Mouse (Mus musculus) c-Kit-negative CD71-positive TER-119-positive erythroid progenitor cells, embryonic 14.5 days (primary cell): ENCODE results near the gene Stxbp5.
"Not testable (repeated sequence)": the region's sequence is repeated elsewhere in the genome, so short reads cannot be mapped to it uniquely, and the experiment has no call there.

ENCODE experiments used
- DNase-seq: peaks from one replicate; pipeline ENCODE4 v3.0.0-alpha.2; 2013; ENCODE audit warnings: low read depth, low spot score

Gene Stxbp5

GRCm38 (mm10) chr10:9901071-9901696 lies at the start of gene Stxbp5:
Stxbp5 (minus strand) TSS chr10:9901079.
- peak; percentile 58 for DNase-seq

DNA sequence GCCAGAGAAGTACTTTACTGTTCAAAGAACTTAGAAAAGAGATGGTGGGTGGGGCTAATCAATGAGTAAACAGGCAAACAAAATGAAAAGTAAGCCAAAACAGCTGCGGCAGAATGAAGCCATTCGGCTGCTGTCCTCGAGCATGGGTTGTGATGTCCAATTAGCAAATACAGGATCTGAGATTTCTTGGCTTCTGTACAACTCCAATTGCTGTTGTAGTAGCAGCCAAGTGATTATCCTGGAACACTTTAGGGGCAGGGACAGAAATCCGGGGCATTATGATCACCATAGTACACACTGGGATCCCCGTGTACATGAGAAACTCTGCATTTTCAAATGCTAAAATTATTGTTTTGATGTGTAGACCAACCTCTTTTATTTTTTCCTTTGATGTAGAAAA lies 11.5 kb upstream of the Stxbp5 start:
- no peak for DNase-seq

DNA sequence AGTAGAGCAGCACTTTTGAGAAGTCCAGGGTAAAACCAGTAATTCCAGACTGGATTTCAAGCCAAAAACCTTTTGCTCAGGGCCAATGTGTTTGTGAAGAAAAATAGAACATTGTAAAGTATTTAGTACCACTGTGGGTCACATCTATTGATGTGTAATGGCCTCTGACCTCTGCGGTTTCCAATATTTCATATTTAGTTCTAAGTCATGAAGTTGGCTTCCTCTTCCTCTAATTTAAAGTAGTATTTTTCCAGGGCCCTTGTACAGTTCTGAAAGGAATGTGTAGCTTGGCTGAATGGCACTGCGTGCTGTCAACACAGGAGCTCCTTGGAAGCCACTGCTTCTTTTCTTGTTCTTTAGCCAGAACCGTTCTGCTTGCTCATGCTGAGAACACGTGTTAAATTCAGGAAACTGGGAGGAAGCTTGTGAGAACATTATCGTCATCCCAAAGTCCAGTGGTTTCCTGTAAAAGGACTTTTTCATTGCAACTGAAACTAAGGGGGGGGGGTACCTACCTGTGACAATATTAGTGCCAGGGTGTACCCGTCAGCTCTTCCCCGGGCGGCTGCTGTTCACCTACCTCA lies 7.1 kb upstream of the Stxbp5 start:
- DNase-seq = no peak

DNA sequence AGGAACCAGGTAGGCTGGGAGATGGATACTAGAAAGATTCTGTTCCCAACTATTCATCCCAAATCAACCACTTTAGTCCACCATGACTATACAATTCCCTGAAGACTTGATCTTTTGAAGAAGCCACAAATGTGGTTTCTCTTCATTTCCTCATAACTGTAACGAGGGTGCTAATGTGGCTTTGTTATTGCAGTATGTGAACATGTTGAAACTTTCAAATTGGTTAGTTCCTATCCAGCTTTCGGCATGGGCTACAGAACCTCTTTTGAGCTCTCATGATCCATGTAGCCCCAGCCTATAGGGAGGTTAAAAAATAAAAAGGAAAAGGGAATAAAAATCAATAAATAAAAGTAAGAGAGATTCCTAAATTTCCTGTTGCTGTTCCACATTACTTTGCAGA lies 6.6 kb upstream of the Stxbp5 start:
- DNase-seq = no peak

DNA sequence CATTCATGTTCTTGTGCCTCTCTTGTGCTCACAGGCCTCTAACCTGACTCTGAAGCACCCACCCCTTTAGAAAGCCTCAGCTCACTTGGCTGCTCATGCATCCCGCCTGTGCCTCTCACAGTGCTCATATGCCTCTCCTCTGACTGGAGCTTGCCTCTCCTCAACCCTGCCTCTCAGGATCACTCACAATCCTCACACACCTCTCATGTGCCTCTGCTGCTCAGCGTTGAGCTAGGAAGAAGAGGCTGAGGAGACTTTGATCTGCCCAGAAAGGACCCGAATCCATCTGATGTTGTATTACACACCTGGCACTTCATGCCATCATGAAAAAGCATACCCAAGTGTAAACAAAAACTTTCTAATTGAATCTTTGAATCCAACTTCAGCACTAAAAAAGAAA lies 5.3 kb upstream of the Stxbp5 start:
- DNase-seq = no peak

DNA sequence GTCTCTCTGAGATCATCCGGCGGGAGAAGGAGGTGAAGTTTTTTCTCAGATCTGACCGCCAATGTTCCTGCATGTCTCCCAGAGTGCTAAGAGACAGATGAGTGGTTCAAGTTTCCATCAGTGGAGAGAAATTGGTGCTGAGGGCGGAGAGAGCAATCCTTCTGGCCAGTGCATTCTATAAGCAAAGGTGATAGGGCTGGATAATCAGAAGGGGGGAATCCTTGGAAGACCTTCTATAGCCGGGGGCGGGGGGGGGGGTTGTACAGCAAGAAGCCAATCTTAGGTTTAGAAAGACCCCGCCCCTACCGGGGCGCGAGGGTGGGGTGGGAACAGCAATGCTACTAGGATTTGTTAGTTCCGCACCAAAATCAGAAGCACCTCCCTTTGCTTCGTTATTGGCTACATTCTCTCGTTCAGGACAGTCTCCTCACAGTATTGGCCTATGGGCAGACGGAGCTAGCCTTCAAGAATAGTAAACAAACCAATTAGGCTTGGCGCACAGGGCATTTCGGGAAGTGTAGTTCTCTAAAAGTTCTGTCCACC lies 889 bp upstream of the Stxbp5 start:
- DNase-seq = peak; percentile 71

- peak; percentile 31 for DNase-seq
These were observed 386 bp downstream of the Stxbp5 start for GRCm38 (mm10) chr10:9900315-9901070.

- DNase-seq = no peak
These were observed 1.1 kb downstream of the Stxbp5 start for GRCm38 (mm10) chr10:9899816-9900215.

- DNase-seq = no peak
These were observed 1.8 kb downstream of the Stxbp5 start for GRCm38 (mm10) chr10:9899086-9899485.

DNA sequence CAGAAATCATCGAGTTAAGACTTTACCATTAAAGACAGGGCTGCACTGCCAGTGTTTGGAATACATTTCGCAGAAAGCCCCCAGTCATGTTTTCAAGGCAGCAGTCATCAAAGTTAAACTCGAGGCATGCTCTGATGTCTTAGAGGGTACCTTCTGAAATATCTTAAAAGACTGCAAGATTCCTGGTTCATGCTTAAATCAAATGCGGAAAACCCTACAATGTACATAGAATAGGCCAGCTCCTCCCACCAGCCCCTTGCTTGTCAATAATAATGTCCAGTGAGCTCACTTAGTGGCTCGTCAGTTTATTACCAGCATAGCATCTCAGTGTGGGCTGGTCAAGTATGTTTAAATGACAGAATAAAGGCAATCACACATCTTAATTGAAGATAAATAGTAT lies 3.0 kb downstream of the Stxbp5 start:
- no peak for DNase-seq

DNA sequence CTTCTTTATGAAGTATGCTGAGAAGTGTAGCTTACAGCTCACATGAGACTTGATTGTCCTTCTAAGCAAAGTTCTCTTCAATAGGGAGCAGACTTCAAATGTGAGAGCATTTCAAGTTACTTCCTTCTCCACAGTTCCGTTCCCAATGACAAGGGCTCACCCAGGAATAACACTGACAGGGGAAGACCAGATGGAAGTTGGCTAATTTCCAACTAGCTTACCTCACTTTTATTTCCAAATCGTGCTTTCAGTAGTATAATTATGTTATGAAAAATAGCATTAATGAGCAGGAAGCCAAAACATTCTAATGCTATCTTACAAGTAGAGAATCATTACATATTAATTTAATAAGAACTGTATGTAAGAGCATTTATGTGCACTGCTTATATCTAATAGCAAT lies 7.3 kb downstream of the Stxbp5 start:
- DNase-seq = no peak

GRCm38 (mm10) chr10:9889651-9890050 lies 11.2 kb downstream of the Stxbp5 start:
- no peak for DNase-seq

GRCm38 (mm10) chr10:9888655-9889054 lies 12.2 kb downstream of the Stxbp5 start:
- DNase-seq = no peak

GRCm38 (mm10) chr10:9881781-9882320 lies 19.0 kb downstream of the Stxbp5 start:
- DNase-seq = not testable (repeated sequence)

GRCm38 (mm10) chr10:9880070-9880728 lies 20.7 kb downstream of the Stxbp5 start:
- no peak for DNase-seq

GRCm38 (mm10) chr10:9878821-9879489 lies 21.9 kb downstream of the Stxbp5 start:
- no peak for DNase-seq

- DNase-seq = no peak
These were observed 25.0 kb downstream of the Stxbp5 start for GRCm38 (mm10) chr10:9875905-9876304.

DNA sequence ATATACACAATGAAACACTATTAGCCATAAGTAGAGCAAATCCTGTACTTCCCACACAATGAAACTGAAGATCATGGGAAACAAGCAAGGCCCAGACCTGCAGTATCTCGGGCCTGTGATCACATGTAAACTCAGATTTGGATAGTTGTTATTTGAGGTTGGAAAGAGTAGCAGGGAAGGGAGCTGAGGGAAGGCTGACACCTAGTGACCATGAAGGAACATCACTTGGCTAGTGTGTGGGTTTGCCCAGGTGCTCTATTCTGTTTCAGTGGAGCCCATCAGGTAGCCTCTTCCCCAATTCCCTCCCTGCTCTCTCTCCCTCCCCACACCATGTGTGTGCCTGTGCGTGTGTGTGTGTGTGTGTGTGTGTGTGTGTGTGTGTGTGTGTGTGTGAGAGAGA lies 28.7 kb downstream of the Stxbp5 start:
- DNase-seq = no peak

DNA sequence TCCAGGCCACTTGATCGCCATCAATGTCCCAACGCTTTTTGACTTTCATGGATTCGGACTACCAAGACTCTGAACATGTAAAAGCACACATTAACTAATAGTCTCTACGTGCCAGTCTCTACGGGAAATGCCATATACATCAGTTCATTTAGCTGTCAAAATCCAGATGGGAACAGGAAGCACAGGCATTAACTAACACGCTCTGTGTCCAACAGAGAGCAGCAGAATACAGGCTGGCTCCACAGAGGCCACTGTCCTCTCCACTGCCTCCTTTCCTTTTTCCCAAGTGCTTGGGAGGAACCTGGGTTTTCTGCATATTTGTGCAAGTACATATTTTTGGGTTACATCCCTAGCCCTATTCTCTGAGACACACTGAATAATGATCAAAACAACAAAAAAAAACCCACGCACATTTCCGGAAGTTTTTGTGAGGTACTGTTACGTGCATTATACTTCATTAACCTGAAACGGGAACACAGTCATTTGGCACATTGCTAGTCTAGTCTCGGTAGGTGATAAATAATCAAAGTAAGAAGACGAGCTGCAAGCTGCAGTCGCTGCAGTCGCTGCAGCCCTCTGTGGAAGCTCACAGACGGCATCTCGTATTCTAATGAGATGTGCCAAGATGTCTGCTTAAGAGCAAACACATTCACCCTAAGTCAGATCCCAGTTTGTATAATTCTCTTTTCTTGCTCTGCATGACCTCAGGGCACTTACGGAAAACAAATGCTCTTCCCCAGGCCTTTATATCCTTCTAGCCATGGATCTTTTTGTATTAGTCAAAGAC lies 33.9 kb downstream of the Stxbp5 start:
- DNase-seq = no peak

DNA sequence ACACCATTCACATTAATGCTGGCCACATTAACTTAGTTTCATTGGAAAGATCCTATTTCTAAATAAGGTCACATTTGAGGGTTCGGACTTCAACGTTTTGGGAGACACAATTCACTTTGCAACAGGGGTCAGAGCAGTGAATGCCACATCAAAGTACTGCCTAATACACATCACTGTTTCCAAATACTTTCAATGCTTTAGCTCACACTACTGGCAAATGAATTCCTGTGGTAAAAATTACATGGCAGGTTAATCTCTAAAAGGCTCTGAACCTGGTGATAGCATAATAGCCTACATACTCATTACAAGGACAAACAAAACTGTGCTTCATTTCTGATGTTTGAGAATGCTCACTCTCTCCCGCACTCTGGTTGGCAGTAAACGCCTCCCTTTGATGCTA lies 40.9 kb downstream of the Stxbp5 start:
- DNase-seq = no peak

- DNase-seq = no peak
These were observed 41.4 kb downstream of the Stxbp5 start for GRCm38 (mm10) chr10:9859476-9859875.
